Mouse (Mus musculus): ENCODE data around the gene Nphs1. TPM values are rescaled to one million over a fixed set of nuclear protein-coding genes. Genes with fewer than 3 reads are reported as not detected.

The Nphs1 gene
- total and polyA plus RNA-seq, 3 experiments, result 1.0 to 2.4 TPM; not detected in 1

DNA sequence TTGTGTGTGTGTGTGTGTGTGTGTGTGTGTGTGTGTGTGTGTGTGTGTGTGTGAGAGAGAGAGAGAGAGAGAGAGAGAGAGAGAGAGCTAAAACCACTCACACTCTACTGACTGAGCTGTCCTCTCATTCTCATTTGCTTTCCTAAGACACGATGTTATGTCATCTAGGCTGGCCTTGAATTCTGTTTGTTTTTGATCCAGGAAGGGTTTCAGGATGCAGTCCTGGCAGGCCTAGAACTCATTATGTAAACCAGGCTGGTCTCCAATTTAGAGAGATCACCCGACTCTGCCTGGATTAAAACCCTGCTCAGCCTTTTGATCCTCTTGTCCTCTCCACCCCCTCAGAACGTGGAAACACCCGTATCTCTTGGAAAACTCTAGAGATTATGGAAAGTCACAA is 5.9 kb downstream of the Nphs1 start:
- H3K79me2 ChIP-seq (replicated peaks; ENCODE audit: control insufficient read depth, extremely low read depth, insufficient read depth, poor library complexity, severe bottlenecking), result no peaks in the 10 kb centered on the region
- in situ Hi-C loops (cut with MboI; ENCODE audit: low pct_ligation_motif_present, low pct_unique_long_range_greater_than_20kb, low sequenced_read_pairs) (no loop called here), dilution Hi-C loops (cut with MboI; ENCODE audit: extremely low pct_ligation_motif_present, extremely low pct_unique_long_range_greater_than_20kb, low sequenced_read_pairs) (no loop called here)
- H3K27me3 ChIP-seq (replicated peaks), result peaks cover 92% of the 10 kb centered on the region
- H3K9ac ChIP-seq (ENCODE audit: insufficient read depth, low read depth), result no peak overlapping the region
- no peaks in the 10 kb centered on the region for H3K36me3 ChIP-seq (replicated peaks in 1 of 2; ENCODE audit: control insufficient read depth in 1 of 2, insufficient read depth in 1 of 2, low read length in 1 of 2)
- H3K4me1 ChIP-seq (ENCODE audit: control insufficient read depth in 1 of 2, insufficient read depth in 2 of 2), result no peaks in the 10 kb centered on the region
- no peak overlapping the region for H3K4me2 ChIP-seq (ENCODE audit: insufficient read depth, low read depth, poor library complexity, severe bottlenecking)
- H3K27ac ChIP-seq (ENCODE audit: insufficient read depth, low read depth), result no peak overlapping the region
- no peak overlapping the region for H3K4me3 ChIP-seq (replicated peaks in 1 of 3; ENCODE audit: low read depth in 2 of 3, low read length in 2 of 3, poor library complexity in 1 of 3)
- TF ChIP-seq ZNF384 (IDR thresholded peaks at IDR 0.05; ENCODE audit: low read depth, low read length) (no peak), USF1 (IDR thresholded peaks at IDR 0.05; ENCODE audit: low read depth, low read length) (no peak), MAFK (IDR thresholded peaks at IDR 0.05; ENCODE audit: insufficient replicate concordance, low read length) (no peak), RAD21 (IDR thresholded peaks at IDR 0.05; ENCODE audit: low read depth, low read length) (no peak), MYC (IDR thresholded peaks at IDR 0.05; ENCODE audit: low read depth, low read length) (no peak), NRF1 (IDR thresholded peaks at IDR 0.05; ENCODE audit: low read depth, low read length) (no peak), E2F4 (IDR thresholded peaks at IDR 0.05; ENCODE audit: insufficient replicate concordance, low read depth, low read length) (no peak), CHD1 (IDR thresholded peaks at IDR 0.05; ENCODE audit: low read depth, low read length) (no peak)
- no peak for DNase-seq (ENCODE audit: extremely low read depth)
- no peaks in the 10 kb centered on the region for H3K9me3 ChIP-seq (replicated peaks; ENCODE audit: low read length)

DNA sequence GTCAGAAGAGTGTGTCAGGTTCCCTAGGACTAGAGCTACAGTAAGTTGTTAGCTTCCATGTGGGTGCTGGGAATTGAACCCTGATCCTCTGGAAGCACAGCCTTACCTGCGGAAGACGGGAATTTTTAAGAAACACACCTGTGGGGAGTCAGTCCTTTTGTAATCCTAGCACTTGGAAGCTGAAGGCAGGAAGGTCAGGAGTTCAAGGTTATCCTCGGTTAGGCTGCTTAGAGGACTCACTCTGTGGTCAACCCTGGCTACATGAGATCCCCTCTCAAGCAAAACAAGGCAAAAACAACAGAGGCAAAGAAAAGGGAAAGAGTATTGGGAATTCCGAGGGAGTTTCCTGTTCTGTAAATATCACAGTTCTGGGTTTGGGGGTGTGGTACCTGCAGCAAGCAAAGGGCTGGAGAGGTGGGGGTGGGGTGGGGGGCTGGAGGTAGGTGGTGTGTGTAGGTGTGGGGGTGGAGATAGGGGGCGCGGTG is 6.7 kb downstream of the Nphs1 start:
- Histone ChIP-seq H3K27ac (ENCODE audit: insufficient read depth, low read depth) (no peak overlapping the region), H3K4me1 (ENCODE audit: control insufficient read depth in 1 of 2, insufficient read depth in 2 of 2) (no peaks in the 10 kb centered on the region), H3K4me2 (ENCODE audit: insufficient read depth, low read depth, poor library complexity, severe bottlenecking) (no peak overlapping the region), H3K9ac (ENCODE audit: insufficient read depth, low read depth) (no peak overlapping the region), H3K27me3 (replicated peaks) (peaks cover 86% of the 10 kb centered on the region), H3K9me3 (replicated peaks; ENCODE audit: low read length) (no peaks in the 10 kb centered on the region), H3K36me3 (replicated peaks in 1 of 2; ENCODE audit: control insufficient read depth in 1 of 2, insufficient read depth in 1 of 2, low read length in 1 of 2) (no peaks in the 10 kb centered on the region), H3K4me3 (replicated peaks in 1 of 3; ENCODE audit: low read depth in 2 of 3, low read length in 2 of 3, poor library complexity in 1 of 3) (no peak overlapping the region), H3K79me2 (replicated peaks; ENCODE audit: control insufficient read depth, extremely low read depth, insufficient read depth, poor library complexity, severe bottlenecking) (no peaks in the 10 kb centered on the region)
- in situ Hi-C loops (cut with MboI; ENCODE audit: low pct_ligation_motif_present, low pct_unique_long_range_greater_than_20kb, low sequenced_read_pairs) (no loop called here), dilution Hi-C loops (cut with MboI; ENCODE audit: extremely low pct_ligation_motif_present, extremely low pct_unique_long_range_greater_than_20kb, low sequenced_read_pairs) (no loop called here)
- no peak for DNase-seq (ENCODE audit: extremely low read depth)
- no peak for TF ChIP-seq JUND (conservative IDR thresholded peaks at IDR 0.05; ENCODE audit: low read depth, low read length)
- no peak for TF ChIP-seq CHD1 (IDR thresholded peaks at IDR 0.05; ENCODE audit: low read depth, low read length)
- TF ChIP-seq HCFC1 (IDR thresholded peaks at IDR 0.05; ENCODE audit: low read depth, low read length), result no peak
- no peak for TF ChIP-seq TBP (conservative IDR thresholded peaks at IDR 0.05; ENCODE audit: low read depth, low read length)
- no peak for TF ChIP-seq MAFK (IDR thresholded peaks at IDR 0.05; ENCODE audit: insufficient replicate concordance, low read length)
- no peak for TF ChIP-seq NRF1 (IDR thresholded peaks at IDR 0.05; ENCODE audit: low read depth, low read length)
- no peak for TF ChIP-seq POLR2A (IDR thresholded peaks at IDR 0.05; ENCODE audit: low read depth, low read length)

DNA sequence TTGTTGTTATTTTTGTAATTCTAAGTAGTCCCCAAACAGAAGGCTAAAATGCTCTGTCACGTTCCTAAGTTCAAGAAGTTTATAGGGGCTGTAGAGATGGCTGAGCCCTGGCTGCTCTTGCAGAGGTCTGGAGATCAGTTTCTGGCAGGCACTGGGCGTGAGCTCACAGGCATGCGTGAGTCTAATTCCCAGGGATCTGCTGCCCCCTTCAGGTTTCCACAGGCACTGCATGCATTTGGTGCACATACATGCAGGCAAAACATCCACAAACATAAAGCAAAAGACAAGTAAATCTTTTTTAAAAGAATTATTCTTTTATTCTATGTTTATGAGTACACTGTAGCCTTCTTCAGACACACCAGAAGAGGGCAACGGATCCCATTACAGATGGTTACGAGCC is 14.3 kb downstream of the Nphs1 start:
- in situ Hi-C loops (cut with MboI; ENCODE audit: low pct_ligation_motif_present, low pct_unique_long_range_greater_than_20kb, low sequenced_read_pairs) (loop anchor here (5.0 kb wide), 1 partner anchor 35 kb away; no protein-coding TSS in a partner anchor), dilution Hi-C loops (cut with MboI; ENCODE audit: extremely low pct_ligation_motif_present, extremely low pct_unique_long_range_greater_than_20kb, low sequenced_read_pairs) (no loop called here)
- no peak overlapping the region for H3K4me2 ChIP-seq (ENCODE audit: insufficient read depth, low read depth, poor library complexity, severe bottlenecking)
- H3K9ac ChIP-seq (ENCODE audit: insufficient read depth, low read depth), result no peak overlapping the region
- H3K79me2 ChIP-seq (replicated peaks; ENCODE audit: control insufficient read depth, extremely low read depth, insufficient read depth, poor library complexity, severe bottlenecking), result no peaks in the 10 kb centered on the region
- peak; percentile 58 for DNase-seq (ENCODE audit: extremely low read depth)
- H3K27me3 ChIP-seq (replicated peaks), result peaks cover 58% of the 10 kb centered on the region
- TF ChIP-seq MYC (IDR thresholded peaks at IDR 0.05; ENCODE audit: low read depth, low read length) (peak; percentile 62; the same call in 1 of the 2 replicates), SMC3 (IDR thresholded peaks at IDR 0.05; ENCODE audit: low read depth, low read length) (peak; percentile 83), ZMIZ1 (IDR thresholded peaks at IDR 0.05; ENCODE audit: low read depth, low read length) (no peak), NRF1 (IDR thresholded peaks at IDR 0.05; ENCODE audit: low read depth, low read length) (no peak), USF2 (conservative IDR thresholded peaks at IDR 0.05; ENCODE audit: low read depth, low read length) (no peak), CTCF (conservative IDR thresholded peaks at IDR 0.05 in 1 of 2, IDR thresholded peaks at IDR 0.05 in 1 of 2; ENCODE audit: low read depth in 2 of 2, low read length in 2 of 2) (peak; percentile 59 to 91), POLR2A (IDR thresholded peaks at IDR 0.05; ENCODE audit: low read depth, low read length) (no peak), ZC3H11A (IDR thresholded peaks at IDR 0.05; ENCODE audit: low read depth, low read length) (peak; percentile 23; the same call in 1 of the 2 replicates), USF1 (IDR thresholded peaks at IDR 0.05; ENCODE audit: low read depth, low read length) (no peak), TCF12 (IDR thresholded peaks at IDR 0.05; ENCODE audit: low read depth, low read length) (no peak), RCOR1 (conservative IDR thresholded peaks at IDR 0.05; ENCODE audit: low read depth, low read length) (no peak), RAD21 (IDR thresholded peaks at IDR 0.05; ENCODE audit: low read depth, low read length) (peak; percentile 90), GABPA (IDR thresholded peaks at IDR 0.05; ENCODE audit: insufficient replicate concordance, low read depth, low read length) (no peak), UBTF (IDR thresholded peaks at IDR 0.05; ENCODE audit: low read depth, low read length) (no peak), KAT2A (IDR thresholded peaks at IDR 0.05; ENCODE audit: insufficient replicate concordance, low read length) (no peak)
- H3K4me1 ChIP-seq (ENCODE audit: control insufficient read depth in 1 of 2, insufficient read depth in 2 of 2), result no peaks in the 10 kb centered on the region
- no peak overlapping the region for H3K27ac ChIP-seq (ENCODE audit: insufficient read depth, low read depth)
- H3K9me3 ChIP-seq (replicated peaks; ENCODE audit: low read length), result peaks cover 4% of the 10 kb centered on the region
- no peaks in the 10 kb centered on the region for H3K36me3 ChIP-seq (replicated peaks in 1 of 2; ENCODE audit: control insufficient read depth in 1 of 2, insufficient read depth in 1 of 2, low read length in 1 of 2)
- H3K4me3 ChIP-seq (replicated peaks in 1 of 3; ENCODE audit: low read depth in 2 of 3, low read length in 2 of 3, poor library complexity in 1 of 3), result no peak overlapping the region

Measured in CH12.LX (cell line).